Mouse (Mus musculus) MEL-GATA-1-ER (cell line): ENCODE data around the gene Trex2.
"Not testable (repeated sequence)": the region's sequence is repeated elsewhere in the genome, so short reads cannot be mapped to it uniquely, and the experiment has no call there.

ENCODE experiments used
- DNase-seq: peaks from one replicate; pipeline ENCODE4 v3.0.0-alpha.2; 2012; ENCODE audit warnings: low read depth; ENCODE audit errors: extremely low read depth

Trex2 gene

GRCm38 (mm10) chrX:73432850-73433249 is 2.3 kb downstream of the Trex2 start:
- no peak for DNase-seq

DNA sequence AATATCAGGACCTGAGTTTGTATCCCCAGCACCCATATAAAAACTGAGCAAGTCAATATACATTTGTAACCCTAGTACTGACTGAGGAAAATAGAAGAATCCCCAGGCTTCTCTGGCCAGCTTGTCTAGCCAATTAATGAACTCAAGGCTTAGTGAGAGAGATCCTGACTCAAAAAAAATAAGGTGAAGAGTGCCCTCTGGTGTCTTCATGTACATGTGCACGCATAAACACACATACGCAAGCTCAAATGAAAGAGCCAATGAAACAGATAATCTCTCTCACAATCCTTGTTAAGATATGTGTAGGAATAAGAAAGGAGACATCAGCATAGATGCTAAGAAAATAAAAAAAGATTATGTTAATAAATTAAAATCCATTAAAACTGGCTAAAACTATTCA is 5.1 kb downstream of the Trex2 start:
- peak; percentile 52 for DNase-seq

DNA sequence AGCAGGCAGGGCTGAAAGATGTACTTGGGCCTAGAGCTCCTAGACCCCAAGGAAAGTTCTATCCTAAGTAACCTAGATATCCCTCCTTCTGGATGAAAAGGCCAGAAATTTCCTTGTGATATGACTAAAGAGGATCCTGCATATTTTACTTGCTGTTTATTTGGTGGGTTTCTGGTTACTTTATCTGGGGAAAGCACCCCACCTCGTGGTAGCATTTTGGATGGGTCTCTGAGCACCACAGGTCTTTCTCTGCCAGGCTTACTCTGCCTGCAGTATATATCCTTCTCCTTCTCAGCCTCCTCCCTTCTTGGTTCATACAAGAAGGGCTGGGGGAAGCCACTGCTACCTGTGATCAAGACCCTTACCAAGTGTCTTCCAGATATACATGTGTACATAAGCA is 22.4 kb downstream of the Trex2 start:
- no peak for DNase-seq

DNA sequence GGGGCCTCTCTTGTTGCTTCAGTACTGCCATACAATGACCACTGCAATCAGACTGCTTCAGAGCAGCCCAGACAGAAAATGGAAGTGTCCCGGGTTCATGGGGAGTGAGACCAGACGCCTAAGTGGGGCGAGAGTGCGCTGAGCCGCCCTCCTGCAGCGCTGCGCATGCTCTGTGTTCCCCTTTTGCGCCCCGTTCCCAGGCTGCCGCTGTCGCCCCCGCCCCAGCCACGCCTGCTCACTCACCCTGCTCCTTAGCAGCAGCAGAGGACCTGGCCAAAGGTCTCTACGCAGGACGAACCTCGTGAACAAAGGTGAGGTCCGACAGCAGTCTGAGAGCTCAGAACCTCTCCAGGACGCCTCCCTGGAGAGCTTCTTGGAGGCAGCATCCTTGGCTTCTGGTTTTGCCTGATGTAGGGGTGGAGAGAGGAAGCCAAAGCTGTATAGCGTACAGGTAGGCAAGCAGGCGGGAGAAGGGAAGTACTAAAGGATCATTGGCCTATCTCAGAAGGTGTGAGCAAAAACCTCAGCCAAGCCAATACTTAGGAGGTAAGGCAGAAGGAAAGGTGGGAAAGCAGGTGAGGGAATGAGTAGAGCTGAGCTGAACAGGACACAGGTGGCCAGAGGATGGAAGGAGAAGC is 24.1 kb downstream of the Trex2 start, which contains the start of gene Zfp92:
TSS of gene Zfp92 (plus strand) at position 217 of the 638 bp plus-strand sequence.
- DNase-seq: no peak

DNA sequence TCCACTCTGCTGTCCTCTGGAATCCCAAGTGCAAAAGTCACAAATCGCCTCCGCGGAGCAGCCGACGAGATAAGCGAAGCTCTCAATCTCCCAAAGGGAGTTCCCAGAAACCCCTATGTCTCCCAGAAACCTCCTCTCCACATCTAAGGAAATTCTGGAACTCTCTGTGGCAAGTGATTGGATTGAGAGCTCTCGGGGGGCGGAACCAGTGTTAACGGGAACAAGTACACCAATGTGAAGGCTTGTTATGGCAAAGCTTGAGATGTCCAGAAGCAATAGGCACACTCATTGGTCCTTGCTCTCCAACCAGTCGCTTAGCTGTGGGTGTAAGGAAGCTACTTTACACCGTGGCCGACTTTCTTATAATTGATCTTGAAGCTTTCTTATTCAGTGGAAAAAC is 33.5 kb downstream of the Trex2 start:
- no peak for DNase-seq

GRCm38 (mm10) chrX:73400951-73401350 is 34.2 kb downstream of the Trex2 start:
- DNase-seq: no peak

DNA sequence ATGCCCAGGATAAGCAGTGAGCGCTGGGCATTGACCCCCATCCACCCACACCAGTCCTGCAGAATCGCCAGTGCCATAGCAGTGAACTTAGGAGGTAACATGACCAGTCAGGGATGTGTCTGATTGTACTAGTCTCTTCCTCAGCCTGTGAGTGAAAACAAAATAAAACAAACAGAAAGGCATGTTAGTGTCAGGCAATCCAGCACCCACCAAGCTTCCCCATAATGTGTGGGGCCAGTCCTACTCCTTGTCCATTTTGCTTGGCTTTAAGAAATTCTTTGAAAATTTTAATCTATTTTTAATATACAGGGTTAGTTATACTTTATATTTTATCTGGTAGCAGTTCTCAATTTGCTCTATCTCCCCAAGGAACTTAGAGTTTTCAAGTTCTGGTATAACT is 36.5 kb downstream of the Trex2 start, which contains the start of gene Gm18336:
TSS of gene Gm18336 (minus strand) at position 101 of the 400 bp plus-strand sequence.
- not testable (repeated sequence) for DNase-seq

GRCm38 (mm10) chrX:73396446-73396845 is 38.7 kb downstream of the Trex2 start:
- DNase-seq: no peak

DNA sequence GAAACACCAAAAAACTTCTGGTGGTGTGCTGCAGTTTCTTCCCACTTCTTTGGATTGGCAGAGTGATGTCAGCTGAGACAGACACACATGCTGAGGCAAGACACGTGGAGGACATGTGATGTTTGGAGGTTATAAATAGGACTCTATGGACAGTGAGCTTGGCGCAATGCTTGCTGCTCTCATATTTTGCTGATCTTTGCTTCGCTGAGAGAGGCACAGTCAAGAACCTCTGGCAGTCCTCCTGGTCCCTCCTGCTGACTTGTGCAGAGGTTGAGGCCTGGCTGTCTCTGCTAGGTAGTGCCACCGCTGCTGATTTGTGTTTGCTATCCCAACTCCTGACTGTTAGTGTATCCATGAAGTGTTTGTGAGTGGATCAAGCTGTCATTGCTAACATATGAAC is 43.7 kb downstream of the Trex2 start:
- no peak for DNase-seq

DNA sequence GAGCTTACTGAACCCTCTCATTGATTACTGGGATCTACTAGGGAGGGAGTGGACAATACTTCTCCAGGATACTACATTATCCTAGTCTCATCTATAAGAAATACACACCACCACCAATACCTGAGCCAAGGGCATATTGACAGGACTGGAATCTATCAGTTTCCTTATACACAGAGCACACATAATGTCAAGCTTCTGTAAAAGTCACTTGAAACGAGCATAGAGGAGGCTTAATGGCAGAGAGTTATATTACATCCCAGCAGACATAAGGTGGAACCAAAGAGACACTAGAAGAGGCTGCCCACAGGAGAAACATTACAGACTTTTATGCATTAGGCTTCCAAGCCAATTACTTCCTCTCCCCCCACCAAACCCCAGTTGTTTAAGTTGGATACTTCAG is 50.2 kb downstream of the Trex2 start:
- DNase-seq: no peak

DNA sequence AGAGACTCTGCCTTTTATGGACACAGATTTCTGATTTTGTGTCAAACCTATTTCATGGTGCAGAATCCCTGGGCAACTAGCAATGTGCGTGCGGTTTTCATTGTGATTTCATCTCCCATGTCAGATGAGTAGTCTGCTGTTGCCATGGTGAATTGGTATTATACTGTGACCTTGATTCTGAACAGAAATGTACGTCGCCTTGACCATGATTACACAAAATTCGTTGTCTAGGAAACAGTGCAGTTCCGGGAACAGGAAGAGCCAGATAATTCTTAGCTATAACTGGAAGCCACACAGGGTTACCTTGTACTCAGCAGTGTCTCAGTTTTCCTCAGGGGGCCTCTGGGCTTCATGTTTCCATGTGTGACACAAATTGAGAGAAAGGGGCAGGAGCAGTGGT is 50.7 kb downstream of the Trex2 start:
- no peak for DNase-seq
